Mouse (Mus musculus) lung, postnatal 36 days (tissue): Measurements from ENCODE around the gene B130006D01Rik.
A peak's percentile ranks its signal among the peaks of the same experiment; 100 is the strongest.

Source experiments
- DNase-seq: peaks from one replicate; pipeline ENCODE4 v3.0.0; 2022; ENCODE audit warnings: mixed read lengths

B130006D01Rik gene

GRCm38 (mm10) chr11:95773264-95773663 is 49.9 kb downstream of the B130006D01Rik start:
- DNase-seq: peak; percentile 34
